Mouse (Mus musculus) monocyte, adult 59 days (primary cell): ENCODE measurements around the gene Prdx2. TPM values are rescaled to one million over a fixed set of nuclear protein-coding genes. Genes with fewer than 3 reads are reported as not detected.

Experiments
- total RNA-seq, 2 experiments: library from RNA; stranded (reverse); gene quantifications; one replicate each; pipeline ENCODE4 v1.2.4; 2023

Gene Prdx2
- total RNA-seq = 100 to 1,000 TPM; 104 to 107 TPM

GRCm38 (mm10) chr8:84969241-84970134, at the start of gene Prdx2, which contains the start of the genes Gm49661 and Rnaseh2a:
Gene Prdx2 (plus strand): TSS chr8:84969587.
Gene Gm49661 (minus strand): TSS chr8:84969433.
Gene Rnaseh2a (minus strand): TSS chr8:84969767.

GRCm38 (mm10) chr8:84936962-84937546, 32.3 kb upstream of the Prdx2 start, which contains the start of gene Mast1:
Gene Mast1 (minus strand): TSS chr8:84937359.

GRCm38 (mm10) chr8:84946528-84947240, 22.7 kb upstream of the Prdx2 start, which contains the start of gene Rtbdn:
Gene Rtbdn (plus strand): TSS chr8:84946991.

GRCm38 (mm10) chr8:84978248-84978940, 9.0 kb downstream of the Prdx2 start, which contains the start of gene Junb:
Gene Junb (minus strand): TSS chr8:84978718.

GRCm38 (mm10) chr8:84990349-84990748, 21.0 kb downstream of the Prdx2 start, which contains the start of gene Hook2:
Gene Hook2 (plus strand): TSS chr8:84990603.

GRCm38 (mm10) chr8:85014431-85014830, 45.0 kb downstream of the Prdx2 start, which contains the start of gene Best2:
Gene Best2 (minus strand): TSS chr8:85014531.

Other genes starting within 250 kb of the Prdx2 start
- gene G430095P16Rik, start 246.6 kb upstream of the Prdx2 start, total RNA-seq = 10 to 100 TPM; 16.5 to 21.5 TPM
- gene Nfix, start 169.2 kb upstream of the Prdx2 start, total RNA-seq = 10 to 100 TPM; 63.7 to 72.8 TPM
- 1 to 10 TPM; 2.0 to 3.1 TPM for gene Dand5, start 146.8 kb upstream of the Prdx2 start, total RNA-seq
- gene Gadd45gip1, start 138.1 kb upstream of the Prdx2 start, total RNA-seq = 10 to 100 TPM in 1 of 2 experiments, 1 to 10 TPM in 1; 8.9 to 10.1 TPM
- gene Rad23a, start 128.9 kb upstream of the Prdx2 start, total RNA-seq = 10 to 100 TPM; 52.4 to 52.7 TPM
- gene Calr, start 122.7 kb upstream of the Prdx2 start, total RNA-seq = 100 to 1,000 TPM; 632 to 634 TPM
- gene Farsa, start 112.6 kb upstream of the Prdx2 start, total RNA-seq = 10 to 100 TPM; 43.6 to 47.8 TPM
- gene Syce2, start 97.5 kb upstream of the Prdx2 start, total RNA-seq = 1 to 10 TPM; 4.1 to 5.1 TPM
- 1 to 10 TPM; 7.1 to 9.3 TPM for gene Gcdh, start 75.7 kb upstream of the Prdx2 start, total RNA-seq
- not detected for gene Klf1, start 67.7 kb upstream of the Prdx2 start, total RNA-seq
- 10 to 100 TPM; 61.0 to 66.0 TPM for gene Dnase2a, start 61.0 kb upstream of the Prdx2 start, total RNA-seq
- under 1 TPM; 0.29 to 0.33 TPM for gene Mast1, start 32.2 kb upstream of the Prdx2 start, total RNA-seq
- gene Rtbdn, start 22.6 kb upstream of the Prdx2 start, total RNA-seq = not detected
- not detected for gene Gm49661, start 154 bp upstream of the Prdx2 start, total RNA-seq
- 10 to 100 TPM; 28.9 to 32.3 TPM for gene Rnaseh2a, start 180 bp downstream of the Prdx2 start, total RNA-seq
- gene Junb, start 9.1 kb downstream of the Prdx2 start, total RNA-seq = 1,000 to 10,000 TPM; 1,590 to 1,695 TPM
- gene Hook2, start 21.0 kb downstream of the Prdx2 start, total RNA-seq = 1 to 10 TPM; 2.8 to 3.2 TPM
- gene Best2, start 44.9 kb downstream of the Prdx2 start, total RNA-seq = not detected
- gene Asna1, start 55.7 kb downstream of the Prdx2 start, total RNA-seq = 10 to 100 TPM; 65.2 to 76.3 TPM
- 100 to 1,000 TPM; 154 to 166 TPM for gene Trir, start 57.2 kb downstream of the Prdx2 start, total RNA-seq
- 10 to 100 TPM; 37.3 to 54.7 TPM for gene Tnpo2, start 67.3 kb downstream of the Prdx2 start, total RNA-seq
- 1 to 10 TPM; 4.2 to 6.3 TPM for gene Fbxw9, start 90.5 kb downstream of the Prdx2 start, total RNA-seq
- not detected for gene Gm5741, start 98.4 kb downstream of the Prdx2 start, total RNA-seq
- gene Dhps, start 102.2 kb downstream of the Prdx2 start, total RNA-seq = 10 to 100 TPM; 55.7 to 74.6 TPM
- gene Wdr83os, start 111.2 kb downstream of the Prdx2 start, total RNA-seq = 10 to 100 TPM; 53.5 to 54.8 TPM
- gene Wdr83, start 111.7 kb downstream of the Prdx2 start, total RNA-seq = 10 to 100 TPM in 1 of 2 experiments, 1 to 10 TPM in 1; 8.9 to 14.2 TPM
- gene Man2b1, start 113.7 kb downstream of the Prdx2 start, total RNA-seq = 100 to 1,000 TPM; 386 to 392 TPM
- gene Zfp791, start 153.5 kb downstream of the Prdx2 start, total RNA-seq = 1 to 10 TPM in 1 of 2 experiments, under 1 TPM in 1; 0.39 to 1.0 TPM
- gene Cks1brt, start 182.3 kb downstream of the Prdx2 start, total RNA-seq = not detected